Mouse (Mus musculus) heart, postnatal 0 days (tissue): ENCODE measurements around the gene Lima1. TPM values are rescaled to one million over a fixed set of nuclear protein-coding genes. Genes with fewer than 3 reads are reported as not detected.

Experiments used
- ATAC-seq: fragments of 200-750 bp; cut with Nextera tagmentation; 2 replicates; pipeline ENCODE4 v1.8.0; 2017; ENCODE audit warnings: low read depth, moderate number of reproducible peaks, moderate library complexity; ENCODE audit not compliant: insufficient read depth
- DNase-seq: peaks from one replicate; pipeline ENCODE4 v3.0.0-alpha.2; 2016; ENCODE audit warnings: low spot score
- H3K27ac ChIP-seq: fragments of 300-500 bp; sonication (generic); 2 replicates; pipeline ENCODE4 v1.5.1; 2014; ENCODE audit warnings: low read depth, mild to moderate bottlenecking
- H3K27me3 ChIP-seq: fragments of 300-500 bp; sonication (generic); 2 replicates; pipeline ENCODE4 v1.6.1; 2014; ENCODE audit warnings: low read length, mixed read lengths; ENCODE audit not compliant: control insufficient read depth, insufficient read depth
- H3K36me3 ChIP-seq: fragments of 300-500 bp; sonication (generic); replicated peaks from 2 replicates; pipeline ENCODE4 v1.6.1; 2014; ENCODE audit warnings: low read length, mixed read lengths; ENCODE audit not compliant: control insufficient read depth, insufficient read depth
- H3K4me1 ChIP-seq: fragments of 300-500 bp; sonication (generic); 2 replicates; pipeline ENCODE4 v1.6.1; 2014; ENCODE audit warnings: antibody characterized with exemption; ENCODE audit not compliant: control insufficient read depth, insufficient read depth
- H3K4me2 ChIP-seq: fragments of 300-500 bp; sonication (generic); 2 replicates; pipeline ENCODE4 v1.6.1; 2014; ENCODE audit warnings: low read depth, mild to moderate bottlenecking, low read length, moderate library complexity
- H3K4me3 ChIP-seq: fragments of 300-500 bp; sonication (generic); 2 replicates; pipeline ENCODE4 v1.5.1; 2014; ENCODE audit warnings: low read depth, low read length
- H3K9ac ChIP-seq: fragments of 300-500 bp; sonication (generic); replicated peaks from 2 replicates; pipeline ENCODE4 v1.6.1; 2014; ENCODE audit warnings: low read depth, low read length, mixed read lengths
- H3K9me3 ChIP-seq: fragments of 300-500 bp; sonication (generic); replicated peaks from 2 replicates; pipeline ENCODE4 v1.6.1; 2016; ENCODE audit warnings: low read length; ENCODE audit not compliant: control insufficient read depth
- CTCF ChIP-seq: IDR thresholded peaks from 2 replicates; pipeline ENCODE4 v1.5.1; 2016; ENCODE audit warnings: antibody characterized with exemption, control low read depth, low read depth
- EP300 ChIP-seq: IDR thresholded peaks from 2 replicates; pipeline ENCODE4 v1.6.1; 2016; ENCODE audit warnings: antibody characterized with exemption, low read depth
- WGBS: fragments of 180-500 bp; shearing (Covaris S2); extraction: QIAGEN DNeasy Blood & Tissue Kit; methylation state at CpG from one replicate; pipeline ENCODE4 v1.1.7; 2014; 5-methylcytosine and 5-hydroxymethylcytosine counted together
- polyA plus RNA-seq: library from polyadenylated mRNA; unstranded; fragments of >200 nt; fragmentation: Nextera tagmentation; extraction: Ambion mirVana; gene quantifications from 2 replicates; pipeline ENCODE4 v1.2.1, GENCODE M21; 2015
- total RNA-seq: library from RNA; depleted of rRNA; stranded (reverse); fragments of >200 nt; gene quantifications from 2 replicates; pipeline ENCODE4 v1.2.3, GENCODE M21; 2014; ENCODE audit warnings: low replicate concordance

The Lima1 gene
- total and polyA plus RNA-seq, 2 experiments from 2014 or later, result 12.6 to 12.7 TPM

DNA sequence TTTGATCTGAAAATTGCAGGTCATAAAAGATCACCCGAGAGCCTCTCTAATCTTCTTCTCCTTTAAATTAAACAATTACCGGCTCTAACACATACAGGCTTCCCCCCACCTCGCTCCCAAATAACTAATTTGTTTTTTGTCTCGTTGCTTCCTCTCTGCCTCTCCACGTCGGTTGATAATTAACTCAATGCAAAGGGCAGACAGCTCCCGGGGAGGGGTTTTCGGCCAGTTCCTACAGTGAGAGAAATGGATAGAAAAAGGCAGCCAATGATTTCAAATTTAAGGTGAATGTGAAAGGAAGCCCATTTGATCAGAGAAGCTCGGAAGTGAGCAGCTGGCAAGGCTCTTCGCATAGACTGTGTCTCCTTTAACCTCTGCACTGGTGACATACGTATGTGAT lies 12.8 kb downstream of the Lima1 start:
- no peaks in the 10 kb centered on the region for H3K4me1 ChIP-seq
- no peaks in the 10 kb centered on the region for H3K9me3 ChIP-seq
- no peaks in the 10 kb centered on the region for H3K36me3 ChIP-seq
- ATAC-seq, result no peak
- WGBS, result 78% methylated on average over 11 of the region's 11 CpGs
- no peak overlapping the region for H3K4me3 ChIP-seq
- H3K27me3 ChIP-seq, result no peaks in the 10 kb centered on the region
- TF ChIP-seq EP300, result no peak
- TF ChIP-seq CTCF, result no peak
- H3K27ac ChIP-seq, result no peak overlapping the region
- DNase-seq, result no peak
- H3K9ac ChIP-seq, result no peak overlapping the region
- H3K4me2 ChIP-seq, result no peak overlapping the region

- no peak overlapping the region for H3K4me3 ChIP-seq
- TF ChIP-seq EP300, result no peak
- TF ChIP-seq CTCF, result no peak
- WGBS, result 36% methylated on average over 11 of the region's 11 CpGs
- no peak for DNase-seq
- no peaks in the 10 kb centered on the region for H3K27me3 ChIP-seq
- no peaks in the 10 kb centered on the region for H3K9me3 ChIP-seq
- H3K36me3 ChIP-seq, result no peaks in the 10 kb centered on the region
- no peak overlapping the region for H3K27ac ChIP-seq
- H3K4me1 ChIP-seq, result no peaks in the 10 kb centered on the region
- H3K9ac ChIP-seq, result no peak overlapping the region
- ATAC-seq, result no peak
- no peak overlapping the region for H3K4me2 ChIP-seq
Measured at GRCm38 (mm10) chr15:99861955-99862354, 13.3 kb downstream of the Lima1 start.

DNA sequence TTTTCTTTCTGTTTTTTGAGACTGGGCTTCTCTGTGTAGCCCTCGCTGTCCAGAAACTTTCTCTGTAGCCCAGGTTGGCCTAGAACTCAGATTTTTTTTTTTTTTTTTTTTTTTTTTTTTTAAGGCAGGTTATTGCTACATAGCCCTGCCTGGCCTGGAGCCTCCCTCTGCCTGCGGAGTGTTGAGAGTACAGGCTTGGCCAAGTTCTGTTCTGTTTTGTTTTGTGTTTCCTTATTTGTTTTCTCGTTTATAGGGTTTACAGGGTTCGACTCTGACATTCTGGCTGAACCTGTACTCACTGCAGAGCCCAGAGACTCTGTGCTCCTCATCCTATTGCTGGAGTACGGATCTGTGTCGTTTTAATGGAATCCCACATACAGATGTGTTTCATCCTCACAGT lies 13.7 kb downstream of the Lima1 start:
- Histone ChIP-seq H3K4me1 (no peaks in the 10 kb centered on the region), H3K9me3 (no peaks in the 10 kb centered on the region), H3K4me2 (no peak overlapping the region), H3K27me3 (no peaks in the 10 kb centered on the region), H3K36me3 (no peaks in the 10 kb centered on the region), H3K27ac (no peak overlapping the region), H3K9ac (no peak overlapping the region), H3K4me3 (no peak overlapping the region)
- 82% methylated on average over 6 of the region's 6 CpGs for WGBS
- no peak for ATAC-seq
- no peak for DNase-seq
- TF ChIP-seq CTCF (no peak), EP300 (no peak)

DNA sequence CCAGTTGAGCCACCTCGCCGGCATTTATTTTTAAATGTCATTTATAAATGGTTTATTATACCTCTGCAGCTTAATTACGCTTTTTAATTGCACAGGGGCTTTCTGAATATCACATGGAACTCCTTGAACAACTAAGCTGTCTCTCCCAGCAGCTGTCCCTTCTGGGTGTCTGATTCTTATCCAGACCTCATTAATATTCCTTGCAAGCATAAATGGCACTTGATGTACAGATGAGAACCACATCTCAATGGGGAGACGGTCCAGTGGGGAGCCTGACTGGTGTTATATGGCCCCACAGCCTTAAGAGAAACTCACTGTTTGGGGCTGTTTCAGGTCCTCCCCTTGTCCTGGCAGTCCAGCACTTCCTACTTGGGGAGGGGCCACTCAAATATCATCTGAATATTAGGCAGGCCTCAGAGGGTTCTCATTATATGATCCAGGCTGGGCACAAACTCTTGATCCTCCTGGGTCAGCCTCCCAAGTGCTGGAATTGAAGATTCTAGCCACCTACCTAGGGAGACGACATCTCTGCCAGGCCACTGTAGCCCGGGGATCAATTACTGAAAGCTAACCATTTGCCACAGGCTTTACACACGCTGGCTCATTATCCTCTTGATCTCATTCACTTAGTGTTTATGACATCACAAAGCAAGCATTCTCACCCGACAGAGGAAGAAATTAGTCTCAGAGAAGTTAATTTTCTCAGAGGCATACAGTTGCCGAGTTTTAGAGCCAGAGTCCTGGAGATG lies 15.4 kb downstream of the Lima1 start:
- Histone ChIP-seq H3K9me3 (no peaks in the 10 kb centered on the region), H3K36me3 (no peaks in the 10 kb centered on the region), H3K27me3 (no peaks in the 10 kb centered on the region), H3K4me3 (no peak overlapping the region), H3K4me1 (no peaks in the 10 kb centered on the region), H3K9ac (no peak overlapping the region), H3K27ac (no peak overlapping the region), H3K4me2 (no peak overlapping the region)
- TF ChIP-seq EP300 (no peak), CTCF (no peak)
- ATAC-seq (no peak), DNase-seq (no peak)
- 68% methylated on average over 9 of the region's 9 CpGs for WGBS

GRCm38 (mm10) chr15:99857479-99857878 lies 17.8 kb downstream of the Lima1 start:
- H3K36me3 ChIP-seq, result no peaks in the 10 kb centered on the region
- no peaks in the 10 kb centered on the region for H3K4me1 ChIP-seq
- TF ChIP-seq EP300, result no peak
- no peak for TF ChIP-seq CTCF
- H3K4me2 ChIP-seq, result no peak overlapping the region
- DNase-seq (no peak), ATAC-seq (no peak)
- 61% methylated on average over 8 of the region's 8 CpGs for WGBS
- no peaks in the 10 kb centered on the region for H3K9me3 ChIP-seq
- H3K27ac ChIP-seq, result no peak overlapping the region
- H3K9ac ChIP-seq, result no peak overlapping the region
- no peak overlapping the region for H3K4me3 ChIP-seq
- no peaks in the 10 kb centered on the region for H3K27me3 ChIP-seq

GRCm38 (mm10) chr15:99855119-99855518 lies 20.1 kb downstream of the Lima1 start:
- no peaks in the 10 kb centered on the region for H3K9me3 ChIP-seq
- TF ChIP-seq EP300 (no peak), CTCF (no peak)
- H3K4me1 ChIP-seq, result no peaks in the 10 kb centered on the region
- no peak overlapping the region for H3K9ac ChIP-seq
- no peaks in the 10 kb centered on the region for H3K36me3 ChIP-seq
- ATAC-seq (no peak), DNase-seq (no peak)
- H3K4me3 ChIP-seq, result no peak overlapping the region
- H3K4me2 ChIP-seq, result no peak overlapping the region
- WGBS, result 74% methylated on average over 3 of the region's 3 CpGs
- no peak overlapping the region for H3K27ac ChIP-seq
- no peaks in the 10 kb centered on the region for H3K27me3 ChIP-seq
